ENCODE assay signal across 8 mouse cellular contexts in the genomic region with DNA sequence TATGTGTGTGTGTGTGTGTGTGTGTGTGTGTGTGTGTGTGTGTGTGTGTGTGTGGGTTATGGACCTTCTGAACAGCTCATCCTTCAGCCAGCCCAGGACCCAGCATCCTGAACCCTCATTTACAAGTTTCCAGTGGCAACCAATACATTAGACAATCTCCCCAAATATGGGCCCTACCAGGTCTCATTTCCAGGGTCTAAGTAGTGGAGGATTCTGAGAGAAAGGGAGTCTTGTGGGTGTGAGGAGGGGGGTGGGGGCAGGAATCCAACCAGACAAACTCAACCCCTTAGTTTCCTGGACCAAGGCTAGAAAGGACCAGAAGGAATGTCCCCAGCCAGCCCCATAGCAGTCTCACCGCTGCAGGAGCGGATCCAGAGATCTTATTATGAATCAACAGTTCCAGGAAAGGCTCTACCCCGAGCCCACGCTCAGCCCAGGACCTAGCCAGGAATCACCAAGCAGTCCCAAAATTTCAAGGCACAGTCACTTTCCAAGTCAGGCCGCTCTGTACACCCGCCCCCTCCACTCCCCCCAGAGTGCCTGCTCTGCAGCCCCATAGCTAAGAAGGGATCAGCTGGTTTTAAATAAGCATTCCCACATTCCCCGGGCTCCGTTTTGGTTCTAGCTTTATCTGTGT. TPM values are rescaled to one million over a fixed set of nuclear protein-coding genes. Genes with fewer than 3 reads are reported as not detected.
DNase-seq lines count a peak whose midpoint lies in the region; ATAC-seq lines count a peak whose summit lies in the region.

No protein-coding gene starts in this region.

- peak overlapping the region; percentile 97 for H3K27ac ChIP-seq in heart, embryonic 13.5 days (replicated peaks)
- peak overlapping the region; percentile 69 for H3K27ac ChIP-seq in liver, embryonic 12.5 days

- peak overlapping the region; percentile 70 for H3K9ac ChIP-seq in heart, embryonic 13.5 days
- no peak overlapping the region for H3K9ac ChIP-seq in liver, embryonic 12.5 days

- H3K4me1 ChIP-seq in heart, embryonic 13.5 days = peaks cover 69% of the 10 kb centered on the region
- H3K4me1 ChIP-seq in liver, embryonic 12.5 days = peaks cover 15% of the 10 kb centered on the region

- no peaks in the 10 kb centered on the region for H3K9me3 ChIP-seq in heart, embryonic 13.5 days
- H3K9me3 ChIP-seq in liver, embryonic 12.5 days (replicated peaks) = no peaks in the 10 kb centered on the region

- intact Hi-C loops in heart, postnatal 36 days (cut with DNase I) = loop anchor here (2.0 kb wide), 1 partner anchor 24 kb away; no protein-coding TSS in a partner anchor

- peak overlapping the region; percentile 13; the same call in 1 of the 2 replicates for H3K4me2 ChIP-seq in heart, embryonic 13.5 days
- no peak overlapping the region for H3K4me2 ChIP-seq in liver, embryonic 12.5 days

- 38% methylated on average over 8 of the region's 8 CpGs for WGBS in heart, embryonic 13.5 days
- WGBS in liver, embryonic 12.5 days (ENCODE audit: insufficient replicate concordance) = 63% methylated on average over 8 of the region's 8 CpGs

- no peak for ATAC-seq in heart, embryonic 13.5 days (ENCODE audit: extremely low read depth, insufficient number of reproducible peaks, low FRiP score, low TSS enrichment)
- ATAC-seq in liver, embryonic 12.5 days = no peak

- H3K36me3 ChIP-seq in heart, embryonic 13.5 days = no peaks in the 10 kb centered on the region
- no peaks in the 10 kb centered on the region for H3K36me3 ChIP-seq in liver, embryonic 12.5 days

- H3K4me3 ChIP-seq in heart, embryonic 13.5 days = no peak overlapping the region
- no peak overlapping the region for H3K4me3 ChIP-seq in liver, embryonic 12.5 days

- DNase-seq in heart, adult 11 months = peak; percentile 96
- DNase-seq in heart, postnatal 36 days = no peak
- DNase-seq in adipocyte (ENCODE audit: low spot score) = peak; percentile 36
- no peak for DNase-seq in T-cell, adult 2 months (ENCODE audit: low spot score)
- DNase-seq in spleen, postnatal 14 days (ENCODE audit: low spot score in 2 of 2) = no peak
- no peak for DNase-seq in thymus, postnatal 4 days

- H3K27me3 ChIP-seq in heart, embryonic 13.5 days (replicated peaks) = no peaks in the 10 kb centered on the region; the same call in 1 of the 2 replicates
- H3K27me3 ChIP-seq in liver, embryonic 12.5 days (replicated peaks) = peaks cover 53% of the 10 kb centered on the region

RNA-seq across cellular contexts. Expression of a gene that starts 30.1 kb away (rescaled TPM):
- total RNA-seq in heart, postnatal 36 days (2021) = 1 to 10 TPM; 3.6 to 4.4 TPM
- polyA plus RNA-seq in heart, embryonic 13.5 days (2015; fragmentation: Nextera tagmentation; extraction: Ambion mirVana) = 6.4 and 8.6 TPM in 2 replicates
- polyA plus RNA-seq in liver, embryonic 12.5 days (2016; fragmentation: Nextera tagmentation; extraction: Ambion mirVana) = 13.9 and 14.4 TPM in 2 replicates

RNA-seq across cellular contexts. Expression of a gene that starts 47.3 kb away (rescaled TPM):
- total RNA-seq in heart, postnatal 36 days (2021) = 100 to 1,000 TPM; 131 to 136 TPM
- 37.1 and 39.6 TPM in 2 replicates for polyA plus RNA-seq in heart, embryonic 13.5 days (2015; fragmentation: Nextera tagmentation; extraction: Ambion mirVana)
- polyA plus RNA-seq in liver, embryonic 12.5 days (2016; fragmentation: Nextera tagmentation; extraction: Ambion mirVana) = 22.2 and 24.0 TPM in 2 replicates

Comparison
In these comparisons a context has a peak if more than half of its experiments do, and no peak if none do; other contexts are left out.
1. DNase-seq: peak in heart, adult 11 months (single experiment) and adipocyte (single experiment); none in heart, postnatal 36 days (0 of 2), T-cell, adult 2 months (single experiment), spleen, postnatal 14 days (0 of 2) and thymus, postnatal 4 days (single experiment).